Mouse (Mus musculus): ENCODE measurements around the gene Gm28044. TPM values are rescaled to one million over a fixed set of nuclear protein-coding genes. Genes with fewer than 3 reads are reported as not detected.
A peak's percentile ranks its signal among the peaks of the same experiment; 100 is the strongest.
"Not testable (repeated sequence)": the region's sequence is repeated elsewhere in the genome, so short reads cannot be mapped to it uniquely, and the experiment has no call there.

The Gm28044 gene
- polyA plus RNA-seq (2015; fragmentation: Nextera tagmentation; extraction: Ambion mirVana), result 0.35 TPM in 1 of 2 replicates, not detected in the other

GRCm38 (mm10) chr13:67360131-67360744, at the start of gene Gm28044, which contains the start of gene Zfp953:
Gene Gm28044, minus strand, starts transcription at chr13:67360536.
Gene Zfp953, minus strand, starts transcription at chr13:67360605.
- Histone ChIP-seq H3K9ac (peak within 1 kb of the TSS; percentile 39), H3K27me3 (no peaks in the 10 kb centered on the region), H3K27ac (replicated peaks) (peak within 1 kb of the TSS; percentile 6; the same call in 1 of the 2 replicates), H3K4me3 (peak within 1 kb of the TSS; percentile 57), H3K4me1 (replicated peaks) (peaks cover 10% of the 10 kb centered on the region), H3K4me2 (peak within 1 kb of the TSS; percentile 84), H3K36me3 (no peaks in the 10 kb centered on the region), H3K9me3 (no peaks in the 10 kb centered on the region)
- ATAC-seq (ENCODE audit: low FRiP score, low read depth), result peak; percentile 96
- whole genome bisulfite sequencing, result 0% methylated on average over 15 of the region's 15 CpGs

- not testable (repeated sequence) for H3K9me3 ChIP-seq; H3K4me1 ChIP-seq (replicated peaks); H3K27me3 ChIP-seq; H3K27ac ChIP-seq (replicated peaks); H3K36me3 ChIP-seq
- H3K4me3 ChIP-seq, result peak within 1 kb of the TSS; percentile 64
- H3K4me2 ChIP-seq, result peak within 1 kb of the TSS; percentile 75
- WGBS, result 3% methylated on average over 16 of the region's 16 CpGs
- peak within 1 kb of the TSS; percentile 53 for H3K9ac ChIP-seq
- ATAC-seq (ENCODE audit: low FRiP score, low read depth), result peak; percentile 97
Measured at GRCm38 (mm10) chr13:67399183-67399903, 39.0 kb upstream of the Gm28044 start, which contains the start of gene Zfp429. Gene Zfp429, minus strand, starts transcription at chr13:67399819.

GRCm38 (mm10) chr13:67376255-67376654, 15.9 kb upstream of the Gm28044 start:
- H3K4me1 ChIP-seq (replicated peaks); H3K4me2 ChIP-seq; H3K27me3 ChIP-seq; H3K36me3 ChIP-seq; H3K27ac ChIP-seq (replicated peaks); H3K9ac ChIP-seq; ATAC-seq (ENCODE audit: low FRiP score, low read depth); H3K4me3 ChIP-seq; H3K9me3 ChIP-seq: not testable (repeated sequence)
- WGBS, result 66% methylated on average over 3 of the region's 3 CpGs

- H3K4me1 ChIP-seq (replicated peaks); H3K27ac ChIP-seq (replicated peaks); H3K36me3 ChIP-seq; H3K9me3 ChIP-seq; H3K27me3 ChIP-seq: not testable (repeated sequence)
- ATAC-seq (ENCODE audit: low FRiP score, low read depth), result peak; percentile 96
- Histone ChIP-seq H3K4me3 (peak within 1 kb of the TSS; percentile 45), H3K9ac (0 out of 2 replicates have a peak within 1 kb of the TSS, but pooled peaks have one; percentile 24), H3K4me2 (peak within 1 kb of the TSS; percentile 62)
- 21% methylated on average over 14 of the region's 15 CpGs for WGBS
Measured at GRCm38 (mm10) chr13:67375050-67375911, 14.9 kb upstream of the Gm28044 start, which contains the start of the genes Gm28041 and Zfp456. Gene Gm28041, minus strand, starts transcription at chr13:67375733. Gene Zfp456, minus strand, starts transcription at chr13:67375810.

- Histone ChIP-seq H3K4me2 (no peak overlapping the region), H3K9ac (no peak overlapping the region), H3K9me3 (no peaks in the 10 kb centered on the region), H3K36me3 (no peaks in the 10 kb centered on the region), H3K4me3 (no peak overlapping the region), H3K27ac (replicated peaks) (no peak overlapping the region), H3K4me1 (replicated peaks) (no peaks in the 10 kb centered on the region), H3K27me3 (no peaks in the 10 kb centered on the region)
- no peak for ATAC-seq (ENCODE audit: low FRiP score, low read depth)
Measured at GRCm38 (mm10) chr13:67351854-67352253, 8.5 kb downstream of the Gm28044 start.

GRCm38 (mm10) chr13:67343422-67343821, 16.9 kb downstream of the Gm28044 start:
- H3K9ac ChIP-seq, result no peak overlapping the region
- no peak overlapping the region for H3K4me3 ChIP-seq
- H3K4me2 ChIP-seq, result no peak overlapping the region
- H3K27me3 ChIP-seq, result no peaks in the 10 kb centered on the region
- no peak overlapping the region for H3K27ac ChIP-seq (replicated peaks)
- no peaks in the 10 kb centered on the region for H3K9me3 ChIP-seq
- H3K4me1 ChIP-seq (replicated peaks), result no peaks in the 10 kb centered on the region
- WGBS, result 91% methylated on average over 2 of the region's 2 CpGs
- ATAC-seq (ENCODE audit: low FRiP score, low read depth), result no peak
- H3K36me3 ChIP-seq, result no peaks in the 10 kb centered on the region

- Histone ChIP-seq H3K4me1 (replicated peaks) (peaks cover 11% of the 10 kb centered on the region), H3K36me3 (no peaks in the 10 kb centered on the region), H3K9ac (peak overlapping the region; percentile 52), H3K27me3 (no peaks in the 10 kb centered on the region), H3K27ac (replicated peaks) (0 out of 2 replicates have a peak overlapping the region, but pooled peaks have one; percentile 32), H3K4me2 (peak overlapping the region; percentile 92), H3K9me3 (no peaks in the 10 kb centered on the region), H3K4me3 (peak overlapping the region; percentile 61)
- peak; percentile 62; the same call in 1 of the 2 replicates for ATAC-seq (ENCODE audit: low FRiP score, low read depth)
- WGBS, result 86% methylated on average over 1 of the region's 1 CpGs
Measured at GRCm38 (mm10) chr13:67332877-67333276, 27.5 kb downstream of the Gm28044 start.

- H3K4me3 ChIP-seq, result peak within 1 kb of the TSS; percentile 61
- peak within 1 kb of the TSS; percentile 45; the same call in 1 of the 2 replicates for H3K27ac ChIP-seq (replicated peaks)
- H3K9me3 ChIP-seq, result no peaks in the 10 kb centered on the region
- no peaks in the 10 kb centered on the region for H3K27me3 ChIP-seq
- peaks cover 11% of the 10 kb centered on the region for H3K4me1 ChIP-seq (replicated peaks)
- peak within 1 kb of the TSS; percentile 92 for H3K4me2 ChIP-seq
- WGBS, result 14% methylated on average over 17 of the region's 17 CpGs
- H3K36me3 ChIP-seq, result no peaks in the 10 kb centered on the region
- H3K9ac ChIP-seq, result peak within 1 kb of the TSS; percentile 52
- peak; percentile 95 for ATAC-seq (ENCODE audit: low FRiP score, low read depth)
Measured at GRCm38 (mm10) chr13:67332019-67332724, 28.2 kb downstream of the Gm28044 start, which contains the start of gene Zfp595. Gene Zfp595, minus strand, starts transcription at chr13:67332570.

- H3K9ac ChIP-seq, result peak overlapping the region; percentile 79
- WGBS, result 34% methylated on average over 5 of the region's 5 CpGs
- peaks cover 9% of the 10 kb centered on the region for H3K4me1 ChIP-seq (replicated peaks)
- no peaks in the 10 kb centered on the region for H3K27me3 ChIP-seq
- H3K4me2 ChIP-seq, result peak overlapping the region; percentile 92
- H3K9me3 ChIP-seq, result no peaks in the 10 kb centered on the region
- peak; percentile 51 for ATAC-seq (ENCODE audit: low FRiP score, low read depth)
- peak overlapping the region; percentile 62 for H3K4me3 ChIP-seq
- H3K27ac ChIP-seq (replicated peaks), result peak overlapping the region; percentile 75
- H3K36me3 ChIP-seq, result no peaks in the 10 kb centered on the region
Measured at GRCm38 (mm10) chr13:67306718-67307117, 53.6 kb downstream of the Gm28044 start.

GRCm38 (mm10) chr13:67305822-67306672, 54.3 kb downstream of the Gm28044 start, which contains the start of gene Zfp457:
Gene Zfp457, minus strand, starts transcription at chr13:67306485.
- H3K36me3 ChIP-seq, result no peaks in the 10 kb centered on the region
- 9% methylated on average over 16 of the region's 16 CpGs for WGBS
- H3K27me3 ChIP-seq, result no peaks in the 10 kb centered on the region
- peak within 1 kb of the TSS; percentile 92 for H3K4me2 ChIP-seq
- peaks cover 9% of the 10 kb centered on the region for H3K4me1 ChIP-seq (replicated peaks)
- no peaks in the 10 kb centered on the region for H3K9me3 ChIP-seq
- H3K27ac ChIP-seq (replicated peaks), result peak within 1 kb of the TSS; percentile 79
- H3K4me3 ChIP-seq, result peak within 1 kb of the TSS; percentile 62
- ATAC-seq (ENCODE audit: low FRiP score, low read depth), result peak; percentile 99
- H3K9ac ChIP-seq, result peak within 1 kb of the TSS; percentile 79
